Mouse (Mus musculus): ENCODE measurements around the gene Rubcnl.
A peak's percentile ranks its signal among the peaks of the same experiment; 100 is the strongest.

The Rubcnl gene

DNA sequence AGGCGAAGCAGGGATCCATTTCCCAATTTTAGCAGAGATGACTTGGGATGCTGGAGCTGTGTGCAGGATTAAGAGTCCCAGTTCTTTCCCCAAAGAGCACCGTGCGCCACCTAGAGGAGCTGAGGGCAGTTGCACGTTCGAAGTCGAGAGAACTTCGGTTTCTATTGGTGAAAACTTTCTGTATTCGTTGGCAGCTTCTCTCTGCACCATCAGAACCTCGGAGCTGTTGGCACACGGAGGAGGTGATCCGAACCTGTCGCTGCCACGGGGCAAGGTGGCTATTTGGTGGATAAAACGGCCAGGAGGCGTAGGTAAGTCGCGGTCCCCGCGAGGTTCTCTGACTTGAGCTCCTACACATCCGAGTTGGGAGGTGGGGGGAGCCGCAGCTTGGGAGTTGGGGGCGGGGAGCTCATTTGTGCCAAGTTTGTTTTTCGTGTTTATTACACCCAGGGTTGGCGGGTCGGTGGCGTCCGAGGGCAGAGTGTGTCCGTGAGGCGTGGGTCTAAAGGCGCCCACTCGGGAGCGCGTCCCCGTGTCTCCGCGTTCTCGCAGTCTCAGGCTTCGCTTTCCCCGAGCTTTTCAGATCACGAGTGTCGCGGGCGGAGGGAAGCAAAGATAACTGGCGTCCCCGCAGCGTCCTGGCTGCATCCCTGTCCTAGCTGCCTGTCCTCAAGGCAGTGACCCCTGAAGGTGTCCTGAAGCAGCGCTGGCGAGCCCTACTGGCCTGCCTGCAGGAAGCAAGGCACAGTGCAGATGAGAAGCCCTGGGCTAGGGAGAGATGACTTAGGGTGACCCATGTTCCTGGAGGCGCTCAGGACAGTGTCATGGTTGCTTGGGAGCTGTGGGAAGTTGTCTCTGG, at the start of gene Rubcnl:
TSS of gene Rubcnl (plus strand) at position 172 of the 859 bp plus-strand sequence.
- DNase-seq, result peak; percentile 73

DNA sequence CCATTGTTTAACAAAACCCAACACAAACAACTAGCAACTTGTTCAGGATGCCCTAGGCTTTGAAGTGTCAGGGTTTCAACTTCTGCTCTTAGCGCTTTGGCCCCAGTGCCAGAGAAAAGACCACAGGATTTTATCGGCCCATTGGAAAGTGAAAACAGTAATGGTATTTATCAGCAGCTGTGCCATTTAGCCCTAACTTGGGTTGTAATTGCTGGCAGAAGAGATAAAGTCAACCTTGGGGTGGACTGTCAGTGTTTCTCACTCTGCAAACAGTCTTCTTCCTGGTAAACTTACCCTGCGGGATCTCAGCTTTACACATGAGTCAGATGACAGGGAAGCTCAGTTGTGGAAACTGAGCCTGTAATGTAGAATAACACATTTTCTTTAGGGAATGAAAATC, 43.6 kb upstream of the Rubcnl start:
- DNase-seq, result no peak

DNA sequence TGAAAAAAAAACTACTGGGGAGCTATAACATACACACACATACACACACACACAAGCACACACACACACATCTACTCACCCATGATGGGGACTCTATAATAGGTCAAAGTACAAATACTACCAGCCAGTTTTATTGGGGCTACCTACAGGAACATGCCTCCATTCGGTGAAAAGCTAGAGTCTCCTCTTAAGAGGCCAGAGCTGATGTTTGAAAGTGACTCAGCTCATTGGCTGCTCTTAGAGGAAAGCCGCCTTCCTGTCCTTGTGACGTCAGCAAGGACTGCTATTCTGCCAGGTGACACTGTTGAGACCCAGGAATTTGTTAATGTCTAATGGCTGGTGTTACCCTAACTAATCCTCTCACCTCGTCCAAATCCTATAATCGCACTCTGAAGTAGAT, 43.1 kb upstream of the Rubcnl start:
- no peak for DNase-seq

DNA sequence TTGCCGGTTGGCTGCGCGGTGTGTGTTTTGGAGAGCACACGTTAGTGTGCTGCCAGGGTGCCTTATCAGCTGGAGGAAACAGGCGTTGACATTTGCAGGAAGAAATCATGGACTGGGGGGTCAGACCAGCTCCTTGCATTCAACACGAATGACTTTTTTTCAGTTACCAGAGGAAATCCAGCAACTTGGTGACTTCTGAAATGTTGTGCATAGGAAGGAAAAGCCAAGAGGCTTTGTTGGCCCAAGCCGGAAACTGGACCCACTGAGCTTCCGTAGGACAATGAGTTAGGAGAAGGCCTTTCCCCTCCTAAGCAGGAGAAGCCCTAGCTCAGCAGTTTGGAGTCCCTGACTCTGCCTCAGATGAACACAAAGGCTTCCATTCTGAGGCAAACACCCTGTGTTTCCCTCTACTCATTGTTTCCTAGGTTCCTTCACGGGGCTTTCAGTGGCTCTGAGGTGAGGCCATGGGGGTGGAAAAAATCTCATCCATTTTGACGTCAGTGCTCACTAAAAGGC, 41.6 kb upstream of the Rubcnl start:
- DNase-seq, result no peak

DNA sequence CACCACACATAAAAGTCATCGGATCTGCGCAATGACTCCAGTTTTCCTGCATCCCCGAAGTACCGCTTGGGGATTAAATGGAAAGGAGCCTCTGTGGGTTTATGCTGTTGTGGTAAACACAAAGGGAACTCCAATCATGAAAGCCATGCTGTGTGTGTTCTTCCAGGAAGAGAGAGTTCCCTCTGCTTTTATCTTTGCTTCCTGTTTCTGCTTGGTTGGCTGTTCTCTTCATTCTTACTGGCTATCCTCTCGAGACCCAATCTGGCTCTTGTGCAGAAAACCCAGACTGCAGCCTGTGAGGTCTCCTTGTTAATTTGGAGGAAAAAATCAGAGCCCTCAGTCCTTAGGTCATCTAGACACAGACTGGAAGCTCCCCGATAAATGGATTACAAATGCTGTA, 38.9 kb upstream of the Rubcnl start:
- DNase-seq, result no peak

DNA sequence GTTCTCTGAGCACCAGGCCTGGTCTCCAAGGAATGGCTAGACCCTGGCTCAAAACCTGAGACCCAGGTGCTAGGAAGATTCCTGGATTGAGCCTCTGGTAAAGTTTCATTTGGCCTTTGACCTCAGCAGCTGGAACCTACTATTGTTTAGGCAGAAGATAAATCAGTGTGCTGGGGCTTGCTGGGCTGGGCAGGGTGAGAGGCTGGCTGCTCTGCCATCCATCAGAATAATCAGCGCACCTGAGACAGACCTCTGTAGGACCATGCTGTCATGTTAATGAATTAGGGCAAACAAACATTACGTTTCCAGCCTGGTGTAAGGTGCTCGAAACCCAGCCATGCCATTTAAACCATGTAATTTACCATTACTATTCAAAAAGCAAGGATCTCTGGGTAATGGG, 34.8 kb upstream of the Rubcnl start:
- no peak for DNase-seq

DNA sequence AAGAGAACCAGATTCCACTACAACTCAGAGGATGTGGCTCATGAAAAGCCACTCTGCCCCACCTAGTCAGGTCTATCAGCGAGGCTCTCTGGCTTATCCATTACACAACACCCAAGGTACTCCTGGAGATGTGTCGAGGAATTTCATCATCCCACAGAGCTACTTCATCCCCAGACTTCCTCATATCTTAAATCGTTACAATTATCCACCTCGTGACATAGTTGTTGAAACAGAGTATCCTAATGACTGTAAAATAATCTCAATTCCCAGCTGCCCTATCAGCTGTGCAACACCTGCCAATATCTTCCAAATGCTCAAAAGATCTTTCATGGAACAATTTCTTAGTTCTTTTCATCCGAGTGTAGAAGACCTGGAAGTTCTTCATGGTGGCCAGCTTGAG, 32.7 kb upstream of the Rubcnl start:
- DNase-seq, result no peak

DNA sequence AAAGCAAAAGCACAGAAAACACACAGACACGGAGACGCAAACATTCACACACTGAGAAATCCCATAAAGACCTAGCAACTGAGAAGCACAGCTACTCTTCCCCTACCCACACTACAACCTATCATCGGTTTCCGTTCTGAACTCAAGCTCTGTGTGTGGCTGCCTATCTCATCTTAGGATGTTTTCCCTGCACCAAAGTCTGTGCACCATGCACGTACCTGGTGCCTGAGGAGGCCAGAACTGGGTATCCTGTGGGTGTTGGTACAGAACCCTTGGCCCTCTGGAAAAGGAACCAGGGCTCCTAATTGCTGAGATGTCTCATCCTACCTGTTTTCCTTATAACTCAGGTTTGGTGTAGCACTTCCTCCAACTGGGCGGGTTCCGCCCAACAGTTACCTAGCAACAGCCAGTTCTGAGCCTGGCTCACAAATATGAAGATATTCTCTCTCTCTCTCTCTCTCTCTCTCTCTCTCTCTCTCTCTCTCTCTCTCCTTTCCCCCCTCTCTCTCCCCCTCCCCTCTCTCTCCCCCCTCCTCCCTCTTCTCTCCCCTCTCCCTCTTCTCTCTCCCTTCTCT, 30.9 kb upstream of the Rubcnl start:
- DNase-seq, result peak; percentile 42

DNA sequence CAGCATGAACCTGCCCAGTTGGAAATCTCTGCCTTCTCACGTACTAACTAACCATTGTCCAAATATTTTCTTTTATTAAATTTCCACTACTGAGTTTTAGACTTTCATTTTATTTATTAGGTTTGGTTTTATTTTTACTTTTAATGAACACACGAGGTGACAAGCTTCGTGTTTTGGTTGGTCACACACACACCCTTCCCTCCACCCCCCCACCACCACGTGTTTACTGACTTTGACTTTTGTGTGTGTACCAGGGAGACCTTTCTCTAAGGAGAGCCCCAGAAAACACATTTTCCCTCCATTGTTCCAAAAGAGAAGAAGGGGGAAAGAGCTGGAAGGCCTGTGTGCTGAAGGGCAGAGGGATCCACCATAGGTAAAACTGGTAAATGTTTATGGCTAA, 30.2 kb upstream of the Rubcnl start:
- no peak for DNase-seq

DNA sequence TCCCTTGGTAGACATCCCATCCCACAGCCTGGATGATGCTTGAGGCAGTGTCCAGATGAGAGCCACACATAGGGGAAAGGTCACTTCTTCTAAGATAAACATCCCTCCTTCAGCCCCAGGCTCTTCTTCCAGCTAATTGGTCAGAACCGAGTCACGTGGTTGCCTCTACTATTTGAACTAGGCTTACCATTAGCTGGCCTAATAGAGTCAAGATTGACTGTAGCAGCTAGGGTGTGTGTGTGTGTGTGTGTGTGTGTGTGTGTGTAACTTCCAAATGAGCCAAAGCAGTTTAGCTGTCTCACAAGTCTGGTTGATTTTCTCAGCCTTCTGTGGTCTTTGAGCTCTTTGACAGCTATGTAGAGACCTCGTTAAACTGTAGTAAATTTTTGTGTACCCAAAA, 29.3 kb upstream of the Rubcnl start:
- no peak for DNase-seq

DNA sequence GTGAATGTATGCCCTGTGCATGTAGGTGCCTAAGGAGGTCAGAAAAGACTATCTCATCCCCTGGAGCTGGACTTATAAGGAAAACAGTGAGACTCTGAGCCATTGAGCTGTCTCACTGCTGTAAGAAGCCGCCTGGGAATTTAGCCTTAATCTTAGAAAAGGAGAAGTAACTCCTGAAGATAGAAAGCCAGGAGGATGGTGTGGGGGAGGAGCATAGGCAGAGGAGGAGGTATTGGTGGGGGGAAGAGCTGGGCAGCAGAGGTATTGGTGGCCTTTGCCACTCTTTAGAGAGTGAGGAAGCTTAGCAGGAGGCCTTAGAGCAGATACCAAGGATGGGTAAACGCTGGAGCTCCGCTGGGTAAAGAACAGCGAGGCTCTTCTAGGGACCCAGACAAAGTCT, 26.5 kb upstream of the Rubcnl start:
- no peak for DNase-seq

DNA sequence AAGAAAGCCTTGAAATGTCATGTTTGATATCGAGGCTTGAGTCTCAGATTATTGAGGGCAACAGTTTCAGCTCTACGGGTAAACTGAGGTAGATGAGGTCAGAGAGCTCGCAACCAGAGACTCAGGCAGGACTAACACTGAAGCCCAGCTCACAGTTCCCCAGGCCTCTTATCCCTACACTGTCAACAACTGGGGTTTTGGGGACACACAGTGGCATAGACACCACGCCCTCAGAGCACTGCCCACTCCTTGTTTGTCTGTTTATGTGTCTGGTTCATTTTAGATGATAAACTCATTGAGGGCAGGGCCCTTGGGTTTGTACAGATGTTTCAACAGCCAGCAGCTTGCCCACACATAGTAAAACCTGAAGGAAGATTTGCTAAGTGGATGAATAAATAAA, 25.9 kb upstream of the Rubcnl start:
- no peak for DNase-seq

DNA sequence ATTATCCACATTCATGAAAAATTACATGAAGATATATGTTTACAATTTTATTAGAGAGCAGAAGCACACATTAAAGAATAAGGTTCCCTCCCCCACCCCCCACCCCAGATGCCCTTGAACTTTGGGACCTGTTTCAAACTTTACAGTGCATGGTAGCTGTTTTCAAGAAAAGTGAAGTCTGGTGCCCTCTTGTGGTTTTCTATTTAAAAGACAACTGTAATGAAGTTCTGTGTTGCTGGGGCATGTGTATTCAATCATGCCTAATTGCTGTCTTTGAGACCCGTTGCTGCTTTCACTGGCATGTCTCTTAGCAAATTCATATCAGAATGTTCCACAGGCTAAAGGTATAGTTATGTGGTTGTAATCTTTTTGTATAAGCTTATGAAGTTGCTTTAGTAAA, 25.3 kb upstream of the Rubcnl start:
- DNase-seq, result peak; percentile 35

DNA sequence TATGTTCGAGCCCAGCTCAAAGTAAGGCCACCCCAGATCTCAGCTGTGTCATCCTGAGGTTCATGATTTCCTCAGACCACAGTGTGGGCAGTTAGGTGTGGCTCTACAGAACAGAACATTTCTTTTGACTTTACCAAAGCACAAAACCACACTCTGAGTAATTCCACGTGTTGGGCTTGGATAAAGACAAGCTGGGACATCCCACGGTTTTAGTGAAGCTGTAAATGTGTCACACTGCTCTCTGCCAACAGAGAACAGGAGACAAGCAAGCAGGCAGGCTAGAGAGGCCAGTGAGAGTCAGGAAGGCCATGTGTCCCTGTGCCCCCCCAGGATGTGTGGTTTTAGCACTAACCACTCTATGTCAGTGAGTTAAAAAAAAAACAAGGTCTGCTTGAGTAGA, 19.3 kb upstream of the Rubcnl start:
- DNase-seq, result no peak

DNA sequence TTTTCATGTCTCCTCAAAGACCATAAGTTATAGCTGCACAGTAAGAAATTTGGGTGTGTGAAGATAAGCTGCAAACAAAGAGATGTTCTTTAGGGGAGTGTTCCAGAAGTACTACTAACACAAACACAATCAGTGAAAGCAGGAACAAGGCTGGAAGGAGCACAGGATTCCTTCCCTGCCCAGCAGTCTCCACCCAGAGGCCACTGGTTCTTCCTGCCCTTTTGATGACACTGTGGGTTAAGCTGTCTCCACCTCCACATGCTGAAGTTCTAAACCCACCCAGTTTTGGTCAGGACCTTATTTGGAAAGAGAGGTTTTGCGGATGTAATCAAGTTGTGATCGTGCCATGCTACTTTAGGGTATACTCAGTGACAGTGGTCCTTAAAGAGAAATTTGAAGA, 18.8 kb upstream of the Rubcnl start:
- DNase-seq, result no peak

DNA sequence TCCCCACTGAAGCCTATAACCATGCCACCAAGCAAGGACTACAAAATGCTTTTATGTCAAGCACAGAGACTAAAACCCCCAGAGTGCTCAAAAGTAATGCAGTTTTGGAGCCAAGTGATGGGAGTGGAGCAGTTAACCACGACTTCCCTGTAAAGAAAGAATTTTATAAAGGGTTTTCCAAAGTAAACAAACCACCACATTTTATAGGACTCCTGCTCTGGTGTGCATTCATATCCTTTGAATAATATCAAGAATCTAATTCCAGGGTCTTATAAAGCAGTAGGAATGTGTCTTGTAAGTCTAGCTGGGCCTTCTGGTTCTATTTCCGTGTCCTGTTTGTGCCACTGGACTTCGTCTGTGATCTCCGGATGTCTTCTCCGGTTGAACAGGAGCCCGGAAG, 14.5 kb upstream of the Rubcnl start:
- DNase-seq, result no peak

DNA sequence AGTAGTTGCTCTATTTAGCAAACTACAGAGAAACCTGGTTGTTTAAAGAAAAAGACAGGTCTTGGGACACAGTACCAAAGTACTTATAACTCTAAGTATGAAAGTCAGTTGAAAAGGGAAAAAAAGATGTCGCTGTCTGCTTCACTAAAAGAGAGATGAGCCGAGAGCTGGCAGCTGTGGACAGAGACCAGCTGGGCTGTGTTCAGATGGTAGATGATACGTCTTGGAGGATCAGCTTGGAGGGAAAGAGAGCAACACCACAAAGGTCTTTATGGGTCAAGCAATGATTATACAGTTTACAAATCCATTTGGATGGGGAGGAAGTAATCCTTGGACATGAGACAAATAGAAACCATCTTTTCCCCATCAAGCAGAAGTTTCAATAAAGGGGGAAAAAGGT, 12.5 kb upstream of the Rubcnl start:
- no peak for DNase-seq

DNA sequence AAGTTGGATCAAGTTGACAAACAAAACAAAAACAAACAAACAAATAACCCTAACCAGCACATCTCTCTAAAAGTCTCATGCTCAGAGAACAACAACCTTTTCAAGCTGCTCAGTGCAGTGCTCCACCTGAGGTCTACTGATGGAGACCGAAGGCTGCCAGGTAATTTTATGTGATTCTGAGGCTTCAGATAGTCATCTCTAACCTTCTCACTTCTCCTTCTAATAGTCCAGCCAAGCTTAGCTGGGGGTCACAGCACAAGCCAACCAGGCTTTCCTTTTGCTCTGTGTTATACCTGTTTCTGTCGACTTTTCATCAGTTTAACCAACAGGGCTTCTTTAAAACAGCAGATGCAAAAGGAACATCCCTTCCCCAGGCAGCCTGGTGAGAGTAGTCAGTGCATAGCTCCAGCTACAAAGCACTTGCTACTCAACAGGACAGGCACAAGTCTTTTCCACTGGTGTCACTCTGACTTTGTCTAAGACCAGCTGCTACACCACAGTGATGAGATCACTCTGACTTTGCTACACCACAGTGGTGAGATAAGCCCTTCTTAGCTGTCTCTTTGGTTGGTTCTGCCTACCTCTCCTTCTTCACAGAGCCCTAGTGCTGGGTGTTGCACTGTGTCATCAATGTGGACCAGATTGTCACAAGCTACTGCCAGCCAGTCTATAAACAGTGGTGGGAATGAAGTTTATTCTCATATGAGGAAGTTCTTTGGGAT, 10.2 kb upstream of the Rubcnl start:
- DNase-seq, result no peak

DNA sequence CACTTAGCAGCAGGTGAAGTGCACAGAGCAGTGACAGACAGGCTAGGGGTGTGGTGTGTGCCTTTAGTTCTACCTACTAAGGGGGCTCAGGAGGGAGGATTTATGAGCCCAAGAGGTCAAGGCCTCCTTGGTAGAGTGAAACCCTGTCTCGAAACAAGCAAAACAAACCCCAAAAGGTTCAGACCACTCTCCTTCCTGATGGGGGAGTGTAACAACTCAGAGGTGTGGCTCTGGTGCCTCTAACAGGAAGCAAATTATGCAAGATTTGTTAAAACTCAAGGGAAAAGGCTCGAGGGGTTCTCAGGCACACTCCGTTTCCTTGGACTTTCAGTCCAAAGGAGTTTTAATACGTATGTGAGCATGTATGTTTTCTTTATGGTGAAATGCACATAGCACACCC, 5.5 kb upstream of the Rubcnl start:
- no peak for DNase-seq

DNA sequence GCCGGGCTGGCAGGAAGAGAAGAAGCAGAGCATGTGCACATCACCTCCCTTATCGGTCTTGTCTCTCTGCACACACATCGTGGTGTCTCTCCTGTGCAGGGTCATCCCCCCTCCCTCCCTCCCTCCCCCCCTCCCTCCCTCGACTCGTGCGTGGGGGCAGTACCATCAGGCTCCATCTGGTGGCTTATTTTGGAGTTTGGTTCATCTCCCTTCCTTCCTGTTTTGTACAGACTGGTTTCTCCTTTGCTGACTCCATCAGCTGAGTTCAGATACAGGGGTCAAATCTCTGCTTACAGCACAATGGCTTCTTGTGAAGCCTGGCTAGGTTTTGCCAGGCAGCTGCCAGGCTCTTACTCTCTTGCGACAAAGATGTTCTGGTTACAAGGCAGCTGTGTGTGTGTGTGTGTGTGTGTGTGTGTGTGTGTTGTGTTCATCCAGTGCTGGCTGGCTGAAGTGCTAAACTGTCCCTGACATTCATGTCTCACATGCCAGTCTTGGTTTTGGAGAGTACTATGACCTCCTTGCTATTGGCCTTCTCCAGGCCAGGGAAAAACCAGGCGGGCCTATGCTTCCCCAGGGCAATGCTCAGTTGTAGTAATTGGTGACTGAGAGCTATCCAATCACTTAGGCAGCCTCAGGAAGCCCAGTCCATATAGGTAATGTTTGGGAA, 4.7 kb upstream of the Rubcnl start:
- peak; percentile 33 for DNase-seq

DNA sequence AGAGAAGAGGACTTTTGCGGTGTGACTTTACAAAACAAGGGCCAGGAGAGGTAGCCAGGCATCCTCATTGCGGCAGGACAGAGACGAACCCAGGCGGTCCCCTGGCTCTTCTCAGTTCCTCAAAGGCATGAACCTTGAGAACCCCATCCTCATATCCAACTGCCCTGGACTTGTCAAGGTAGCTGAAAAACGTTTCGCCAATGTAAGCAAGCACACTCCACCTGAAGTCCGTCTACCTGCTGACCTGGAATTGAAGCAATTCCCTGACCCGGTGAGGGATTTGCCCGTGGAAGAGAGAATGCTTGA, 841 bp downstream of the Rubcnl start:
- DNase-seq, result no peak

DNA sequence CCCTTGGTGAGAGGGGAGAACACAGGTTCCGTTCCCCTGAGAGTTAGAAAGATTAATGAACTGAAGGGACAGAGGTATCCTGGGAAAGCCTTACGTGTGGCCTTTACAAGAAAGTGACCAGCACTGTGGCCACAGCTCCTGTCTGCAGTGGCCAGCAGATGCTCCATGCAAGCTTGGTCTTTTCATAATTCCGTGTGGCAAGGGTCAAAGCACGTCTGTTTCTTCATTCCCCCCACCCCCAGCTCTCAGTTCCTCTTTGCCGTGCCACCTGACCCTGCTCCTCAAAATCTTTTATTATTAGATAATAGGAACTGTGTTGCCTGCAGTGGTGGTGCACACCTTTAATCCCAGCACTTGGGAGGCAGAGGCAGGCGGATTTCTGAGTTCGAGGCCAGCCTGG, 1.4 kb downstream of the Rubcnl start:
- no peak for DNase-seq
